Comparison of ENCODE assay signal across 15 mouse cellular contexts in genomic region chr1:84325309-84325708, GRCm38 (mm10). TPM values are rescaled to one million over a fixed set of nuclear protein-coding genes. Genes with fewer than 3 reads are reported as not detected.
A peak's percentile ranks its signal among the peaks of the same experiment; 100 is the strongest.
DNase-seq lines count a peak whose midpoint lies in the region; ATAC-seq lines count a peak whose summit lies in the region.
"Had no signal": no experiment of that assay in that cellular context is flagged by ENCODE, and none has a peak within 500 bp of the region (broad histone marks: within the 10 kb centered on the region; RNA-seq: fewer than 3 reads in every experiment).

No protein-coding gene starts in this region.

- H3K4me1 ChIP-seq in neural tube, embryonic 14.5 days (ENCODE audit: control insufficient read depth, insufficient read depth, low read length): 0 out of 2 replicates have a peak, but pooled peaks cover 3% of the 10 kb centered on the region
- H3K4me1 ChIP-seq in neural tube, embryonic 15.5 days: peaks cover 4% of the 10 kb centered on the region; the same call in 1 of the 2 replicates
- H3K4me1 ChIP-seq: midbrain, embryonic 15.5 days had no signal

- H3K9ac ChIP-seq in neural tube, embryonic 14.5 days (replicated peaks; ENCODE audit: low read depth, low read length): no peak overlapping the region
- no peak overlapping the region for H3K9ac ChIP-seq in neural tube, embryonic 15.5 days (replicated peaks)
- H3K9ac ChIP-seq: midbrain, embryonic 15.5 days had no signal

- no peaks in the 10 kb centered on the region for H3K9me3 ChIP-seq in neural tube, embryonic 14.5 days (ENCODE audit: control insufficient read depth, low read length)
- H3K9me3 ChIP-seq in neural tube, embryonic 15.5 days (replicated peaks): no peaks in the 10 kb centered on the region
- H3K9me3 ChIP-seq: midbrain, embryonic 15.5 days had no signal

- WGBS in neural tube, embryonic 14.5 days: 27% methylated on average over 3 of the region's 3 CpGs
- 16% methylated on average over 3 of the region's 3 CpGs for WGBS in neural tube, embryonic 15.5 days

- no peaks in the 10 kb centered on the region for H3K27me3 ChIP-seq in neural tube, embryonic 14.5 days (ENCODE audit: control insufficient read depth, insufficient read depth, low read length)
- no peaks in the 10 kb centered on the region for H3K27me3 ChIP-seq in neural tube, embryonic 15.5 days (replicated peaks)
- H3K27me3 ChIP-seq: midbrain, embryonic 15.5 days had no signal

- H3K27ac ChIP-seq in neural tube, embryonic 14.5 days (ENCODE audit: low read depth, low read length): no peak overlapping the region
- no peak overlapping the region for H3K27ac ChIP-seq in neural tube, embryonic 15.5 days (replicated peaks)
- H3K27ac ChIP-seq: macrophage; midbrain, embryonic 15.5 days; stomach, postnatal 0 days had no signal

- no peak overlapping the region for H3K4me2 ChIP-seq in neural tube, embryonic 14.5 days (ENCODE audit: low read depth, low read length)
- no peak overlapping the region for H3K4me2 ChIP-seq in neural tube, embryonic 15.5 days
- H3K4me2 ChIP-seq: midbrain, embryonic 15.5 days had no signal

- ATAC-seq in neural tube, embryonic 14.5 days (ENCODE audit: low read depth): peak; percentile 60; the same call in 1 of the 2 replicates
- no peak for ATAC-seq in neural tube, embryonic 15.5 days (ENCODE audit: low FRiP score)
- ATAC-seq: CD4-positive, CD25-positive, alpha-beta regulatory T cell, adult 4 months; midbrain, embryonic 15.5 days had no signal

- H3K4me3 ChIP-seq in neural tube, embryonic 14.5 days (ENCODE audit: low read depth, low read length): no peak overlapping the region
- H3K4me3 ChIP-seq in neural tube, embryonic 15.5 days (replicated peaks): no peak overlapping the region
- H3K4me3 ChIP-seq: midbrain, embryonic 15.5 days had no signal

- DNase-seq in gastrocnemius, postnatal 10 days: peak; percentile 57
- DNase-seq in gastrocnemius, postnatal 25 days: no peak
- peak; percentile 36 to 42 for DNase-seq in kidney, postnatal 25 days
- no peak for DNase-seq in kidney, adult 9 months
- no peak for DNase-seq in retina, postnatal 1 day
- DNase-seq: heart, adult 18-20 months; layer of hippocampus, postnatal 36 days; thymus, postnatal 36 days had no signal

- no peaks in the 10 kb centered on the region for H3K36me3 ChIP-seq in neural tube, embryonic 14.5 days (ENCODE audit: control insufficient read depth, insufficient read depth, low read length)
- no peaks in the 10 kb centered on the region for H3K36me3 ChIP-seq in neural tube, embryonic 15.5 days
- H3K36me3 ChIP-seq: midbrain, embryonic 15.5 days had no signal

RNA-seq across cellular contexts. Expression of gene Pid1, which starts 38.7 kb away (rescaled TPM):
- 10 to 100 TPM; 18.7 to 25.0 TPM for total RNA-seq in gastrocnemius, postnatal 10 days (2021)
- total RNA-seq in gastrocnemius, postnatal 25 days (2021): 1 to 10 TPM; 8.0 to 8.4 TPM
- polyA plus RNA-seq in neural tube, embryonic 14.5 days (2014; fragmentation: Nextera tagmentation; extraction: Ambion mirVana): 114 and 145 TPM in 2 replicates
- 83.9 and 97.2 TPM in 2 replicates for polyA plus RNA-seq in neural tube, embryonic 15.5 days (2015; fragmentation: Nextera tagmentation; extraction: Ambion mirVana)
- total RNA-seq: MEL had no signal

Comparison
In these comparisons a context has a peak if more than half of its experiments do, and no peak if none do; other contexts are left out.
1. DNase-seq: peak in gastrocnemius, postnatal 10 days (single experiment) and kidney, postnatal 25 days (2 of 2); none in gastrocnemius, postnatal 25 days (single experiment), kidney, adult 9 months (single experiment) and retina, postnatal 1 day (single experiment).